Mouse (Mus musculus) liver, embryonic 11.5 days (tissue): Measurements from ENCODE around the gene Slc37a1. TPM values are rescaled to one million over a fixed set of nuclear protein-coding genes. Genes with fewer than 3 reads are reported as not detected.

Source experiments
- ATAC-seq: fragments of 200-750 bp; cut with Nextera tagmentation; replicated peaks from 2 replicates; pipeline ENCODE4 v1.8.0; 2017; ENCODE audit warnings: moderate number of reproducible peaks, mild to moderate bottlenecking, moderate TSS enrichment, moderate library complexity; ENCODE audit not compliant: low FRiP score
- DNase-seq: peaks from one replicate; pipeline ENCODE4 v3.0.0-alpha.2; 2017; ENCODE audit warnings: low spot score
- H3K27ac ChIP-seq: fragments of 300-500 bp; sonication (generic); 2 replicates; pipeline ENCODE4 v1.5.1; 2014; ENCODE audit warnings: mild to moderate bottlenecking, low read depth, low read length, control low read depth
- H3K27me3 ChIP-seq: fragments of 300-500 bp; sonication (generic); replicated peaks from 2 replicates; pipeline ENCODE4 v1.6.1; 2014; ENCODE audit warnings: low read length, mixed read lengths; ENCODE audit not compliant: control insufficient read depth, insufficient read depth
- H3K36me3 ChIP-seq: fragments of 300-500 bp; sonication (generic); 2 replicates; pipeline ENCODE4 v1.6.1; 2014; ENCODE audit warnings: mild to moderate bottlenecking, low read length, moderate library complexity, mixed read lengths; ENCODE audit not compliant: control insufficient read depth, insufficient read depth
- H3K4me1 ChIP-seq: fragments of 300-500 bp; sonication (generic); replicated peaks from 2 replicates; pipeline ENCODE4 v1.6.1; 2014; ENCODE audit warnings: low read length, mixed read lengths; ENCODE audit not compliant: control insufficient read depth, insufficient read depth
- H3K4me2 ChIP-seq: fragments of 300-500 bp; sonication (generic); 2 replicates; pipeline ENCODE4 v1.6.1; 2014; ENCODE audit warnings: mild to moderate bottlenecking, control low read depth, moderate library complexity
- H3K4me3 ChIP-seq: fragments of 300-500 bp; sonication (generic); 2 replicates; pipeline ENCODE4 v1.5.1; 2014; ENCODE audit warnings: low read depth, low read length, control low read depth
- H3K9ac ChIP-seq: fragments of 300-500 bp; sonication (generic); 2 replicates; pipeline ENCODE4 v1.6.1; 2014; ENCODE audit warnings: low read depth, low read length, control low read depth
- H3K9me3 ChIP-seq: fragments of 300-500 bp; sonication (generic); 2 replicates; pipeline ENCODE4 v1.6.1; 2016; ENCODE audit warnings: low read length, inconsistent platforms, mixed read lengths; ENCODE audit not compliant: control insufficient read depth
- WGBS: fragments of 180-500 bp; shearing (Covaris S2); extraction: QIAGEN DNeasy Blood & Tissue Kit; methylation state at CpG from one replicate; pipeline ENCODE4 v1.1.7; 2014; 5-methylcytosine and 5-hydroxymethylcytosine counted together
- polyA plus RNA-seq: library from polyadenylated mRNA; unstranded; fragments of >200 nt; fragmentation: Nextera tagmentation; extraction: Ambion mirVana; gene quantifications from 2 replicates; pipeline ENCODE4 v1.2.1, GENCODE M21; 2014

The Slc37a1 gene
- polyA plus RNA-seq, 1 experiment from 2014 or later, result 7.7 TPM

DNA sequence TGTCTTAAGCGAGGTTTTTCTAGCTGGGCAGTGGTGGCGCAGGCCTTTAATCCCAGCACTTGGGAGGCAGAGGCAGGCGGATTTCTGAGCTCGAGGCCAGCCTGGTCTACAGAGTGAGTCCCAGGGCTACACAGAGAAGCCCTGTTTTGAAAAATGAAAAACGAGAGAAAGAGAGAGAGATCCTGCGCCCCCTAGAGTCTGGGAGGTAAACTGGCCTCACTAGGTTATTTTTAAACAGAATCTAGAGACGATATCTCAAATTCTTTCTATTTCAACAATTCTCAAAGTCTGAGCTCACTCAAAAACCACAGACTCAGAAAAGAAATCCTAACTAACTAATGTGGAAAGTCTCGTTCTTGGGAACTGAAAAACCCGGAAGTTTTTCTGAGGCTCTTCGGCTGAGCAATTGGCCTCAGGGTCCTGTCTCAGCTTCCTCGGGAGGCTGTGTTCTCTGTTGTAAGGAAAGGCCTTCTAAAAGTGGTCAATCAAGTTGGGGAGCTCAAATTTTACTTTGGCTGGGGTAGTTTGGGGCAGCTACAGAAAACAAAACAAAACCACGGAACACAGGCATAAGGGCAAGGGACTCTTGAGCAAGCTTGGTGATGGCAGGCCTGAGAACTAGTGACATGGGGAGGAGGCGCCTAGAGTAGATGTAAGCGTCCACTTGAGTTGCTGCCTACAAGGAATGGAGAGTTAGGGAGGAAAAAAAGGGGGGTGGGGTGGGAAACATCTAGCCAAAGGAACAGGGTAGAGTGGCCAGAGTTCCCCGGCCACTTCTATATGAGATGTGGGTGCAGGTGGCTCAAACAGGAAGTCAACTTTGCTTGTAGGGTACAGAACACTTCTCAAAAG is 8.0 kb downstream of the Slc37a1 start:
- Histone ChIP-seq H3K36me3 (no peaks in the 10 kb centered on the region), H3K4me3 (no peak overlapping the region), H3K27me3 (peaks cover 8% of the 10 kb centered on the region), H3K9me3 (no peaks in the 10 kb centered on the region), H3K4me2 (peak overlapping the region; percentile 97), H3K27ac (no peak overlapping the region), H3K9ac (peak overlapping the region; percentile 5; the same call in 1 of the 2 replicates), H3K4me1 (peaks cover 21% of the 10 kb centered on the region)
- 68% methylated on average over 15 of the region's 15 CpGs for WGBS
- DNase-seq (no peak), ATAC-seq (no peak)

DNA sequence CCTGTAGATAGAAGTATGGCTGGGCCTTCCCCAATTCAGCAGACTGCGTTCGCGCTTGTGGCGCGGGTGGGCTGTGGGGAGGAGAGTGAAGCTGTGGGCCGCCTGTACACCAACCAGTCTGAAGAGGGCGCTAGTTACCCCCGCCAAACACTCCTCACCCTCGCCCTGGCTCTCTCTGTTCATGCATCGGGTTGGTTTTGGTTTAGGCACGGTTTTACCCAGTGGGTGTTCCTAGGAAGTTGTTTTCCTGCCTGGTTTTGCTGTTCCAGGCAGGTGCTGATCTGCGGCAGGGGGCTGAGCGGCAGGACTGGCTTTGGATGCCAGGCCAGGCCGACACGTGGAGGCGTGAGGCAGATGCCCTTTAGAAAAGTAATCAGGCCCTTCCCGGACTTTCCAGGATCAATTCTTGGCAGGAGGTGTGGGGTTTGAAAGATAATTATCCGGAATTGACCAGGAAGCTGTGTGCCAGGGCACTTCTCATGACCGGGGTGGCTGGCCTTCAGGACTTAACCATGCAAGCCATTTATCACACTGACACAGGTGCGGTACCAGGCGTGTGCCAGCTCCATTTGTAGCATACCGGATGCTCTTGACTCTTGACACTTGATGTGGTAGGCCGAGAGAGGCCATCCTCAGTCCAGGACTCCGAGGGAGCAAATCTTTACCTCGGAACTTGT is 8.8 kb downstream of the Slc37a1 start:
- H3K4me2 ChIP-seq, result peak overlapping the region; percentile 97
- 10% methylated on average over 25 of the region's 25 CpGs for WGBS
- peak; percentile 51 for DNase-seq
- H3K4me1 ChIP-seq, result peaks cover 21% of the 10 kb centered on the region
- H3K36me3 ChIP-seq, result no peaks in the 10 kb centered on the region
- H3K9me3 ChIP-seq, result no peaks in the 10 kb centered on the region
- H3K27ac ChIP-seq, result no peak overlapping the region
- ATAC-seq, result peak; percentile 70
- H3K4me3 ChIP-seq, result peak overlapping the region; percentile 64
- peak overlapping the region; percentile 73 for H3K9ac ChIP-seq
- peaks cover 8% of the 10 kb centered on the region for H3K27me3 ChIP-seq

GRCm38 (mm10) chr17:31295892-31296781 is 9.5 kb downstream of the Slc37a1 start:
- ATAC-seq, result peak; percentile 78

GRCm38 (mm10) chr17:31297521-31297939 is 10.9 kb downstream of the Slc37a1 start:
- Histone ChIP-seq H3K27ac (no peak overlapping the region), H3K36me3 (no peaks in the 10 kb centered on the region), H3K4me3 (peak overlapping the region; percentile 64), H3K9ac (0 out of 2 replicates have a peak overlapping the region, but pooled peaks have one; percentile 3), H3K4me2 (peak overlapping the region; percentile 97), H3K27me3 (peaks cover 8% of the 10 kb centered on the region), H3K4me1 (peaks cover 21% of the 10 kb centered on the region), H3K9me3 (no peaks in the 10 kb centered on the region)
- WGBS, result 10% methylated on average over 7 of the region's 7 CpGs
- DNase-seq (no peak), ATAC-seq (no peak)

More at GRCm38 (mm10) chr17:31295892-31296781, 9.5 kb downstream of the Slc37a1 start:
- H3K4me2 ChIP-seq, result peak overlapping the region; percentile 97
- DNase-seq, result peak; percentile 80
- H3K4me3 ChIP-seq, result peak overlapping the region; percentile 64
- H3K36me3 ChIP-seq, result no peaks in the 10 kb centered on the region
- peak overlapping the region; percentile 73 for H3K9ac ChIP-seq
- WGBS, result 2% methylated on average over 66 of the region's 68 CpGs
- H3K4me1 ChIP-seq, result peaks cover 21% of the 10 kb centered on the region
- H3K27me3 ChIP-seq, result peaks cover 8% of the 10 kb centered on the region
- peak overlapping the region; percentile 11; the same call in 1 of the 2 replicates for H3K27ac ChIP-seq
- H3K9me3 ChIP-seq, result no peaks in the 10 kb centered on the region

DNA sequence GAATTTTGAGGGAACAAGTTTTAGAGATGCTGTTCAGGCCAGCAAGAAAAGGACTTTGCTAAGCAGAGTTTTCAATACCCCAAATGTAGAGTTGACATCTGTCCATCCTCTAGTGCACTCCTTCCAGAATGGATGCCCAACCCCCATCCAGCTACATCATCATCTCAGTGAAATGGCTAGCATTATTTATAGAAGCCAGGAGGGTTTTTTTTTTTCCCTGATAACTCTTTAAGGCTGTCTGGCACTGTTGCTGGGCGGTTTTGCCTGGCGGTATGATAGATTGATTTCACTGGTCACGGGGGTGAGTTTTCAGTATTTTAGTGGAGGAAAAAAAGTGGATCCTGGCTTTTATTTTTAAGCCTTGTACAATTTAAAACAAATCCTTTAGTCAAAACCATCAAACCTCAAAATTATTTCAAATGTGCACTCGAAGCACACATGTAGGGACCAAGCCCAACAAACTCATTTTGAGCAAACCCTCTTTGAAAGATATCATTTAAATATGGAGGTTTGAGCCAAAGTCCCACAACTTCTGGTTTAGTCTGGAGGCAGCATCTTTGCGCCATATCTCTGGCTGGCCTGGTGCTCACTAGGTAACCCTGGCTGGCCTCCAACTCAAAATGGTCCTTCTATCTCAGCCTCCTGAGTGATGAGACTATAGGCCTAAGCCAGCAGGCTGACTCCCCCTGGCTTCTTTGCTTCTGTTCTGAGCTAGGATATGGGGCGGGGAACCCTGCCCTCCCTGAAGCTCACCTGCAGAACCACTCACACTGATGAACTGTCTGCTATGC is 12.0 kb downstream of the Slc37a1 start:
- DNase-seq, result no peak
- Histone ChIP-seq H3K4me1 (peaks cover 21% of the 10 kb centered on the region), H3K9ac (no peak overlapping the region), H3K9me3 (no peaks in the 10 kb centered on the region), H3K36me3 (no peaks in the 10 kb centered on the region), H3K27ac (no peak overlapping the region), H3K4me2 (no peak overlapping the region), H3K27me3 (peaks cover 8% of the 10 kb centered on the region), H3K4me3 (no peak overlapping the region)
- ATAC-seq, result no peak
- 75% methylated on average over 6 of the region's 6 CpGs for WGBS

GRCm38 (mm10) chr17:31299981-31300380 is 13.4 kb downstream of the Slc37a1 start:
- Histone ChIP-seq H3K4me1 (peaks cover 26% of the 10 kb centered on the region), H3K27ac (no peak overlapping the region), H3K36me3 (no peaks in the 10 kb centered on the region), H3K27me3 (peaks cover 8% of the 10 kb centered on the region), H3K9me3 (no peaks in the 10 kb centered on the region), H3K9ac (no peak overlapping the region), H3K4me2 (no peak overlapping the region), H3K4me3 (no peak overlapping the region)
- ATAC-seq (no peak), DNase-seq (no peak)
- 81% methylated on average over 4 of the region's 4 CpGs for WGBS

DNA sequence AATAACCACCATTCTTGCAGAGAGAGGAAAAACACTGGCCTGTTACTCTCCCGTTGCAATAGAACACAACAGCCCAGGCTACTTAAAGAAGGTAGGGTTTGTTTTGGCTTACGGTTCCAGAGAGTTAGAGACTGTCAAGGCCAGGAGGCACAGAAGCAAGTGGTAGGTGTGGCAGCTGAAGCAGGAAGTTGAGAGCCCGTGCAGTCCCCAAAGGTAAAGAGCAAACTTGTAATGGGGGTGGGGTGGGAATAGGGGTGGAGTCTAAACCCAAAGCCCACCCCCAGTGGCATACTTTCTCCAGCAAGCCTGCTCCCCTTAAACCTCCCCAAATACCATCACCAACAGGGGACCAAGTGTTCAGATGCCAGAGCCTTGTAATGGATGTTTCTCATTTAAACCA is 14.1 kb downstream of the Slc37a1 start:
- 58% methylated on average over 3 of the region's 3 CpGs for WGBS
- Histone ChIP-seq H3K27ac (no peak overlapping the region), H3K4me2 (no peak overlapping the region), H3K4me3 (no peak overlapping the region), H3K36me3 (no peaks in the 10 kb centered on the region), H3K4me1 (peaks cover 28% of the 10 kb centered on the region), H3K27me3 (peaks cover 3% of the 10 kb centered on the region), H3K9ac (no peak overlapping the region), H3K9me3 (no peaks in the 10 kb centered on the region)
- DNase-seq (no peak), ATAC-seq (no peak)
